Mouse (Mus musculus) embryo, embryonic 10.5 days (tissue): ENCODE results near the gene Lmo4.

ENCODE experiments used
- DNase-seq: peaks from one replicate; pipeline ENCODE4 v3.0.0-alpha.2; 2015; ENCODE audit warnings: low spot score

Gene Lmo4

GRCm38 (mm10) chr3:144203259-144203987 lies 1.6 kb downstream of the Lmo4 start:
- DNase-seq = peak; percentile 79

DNA sequence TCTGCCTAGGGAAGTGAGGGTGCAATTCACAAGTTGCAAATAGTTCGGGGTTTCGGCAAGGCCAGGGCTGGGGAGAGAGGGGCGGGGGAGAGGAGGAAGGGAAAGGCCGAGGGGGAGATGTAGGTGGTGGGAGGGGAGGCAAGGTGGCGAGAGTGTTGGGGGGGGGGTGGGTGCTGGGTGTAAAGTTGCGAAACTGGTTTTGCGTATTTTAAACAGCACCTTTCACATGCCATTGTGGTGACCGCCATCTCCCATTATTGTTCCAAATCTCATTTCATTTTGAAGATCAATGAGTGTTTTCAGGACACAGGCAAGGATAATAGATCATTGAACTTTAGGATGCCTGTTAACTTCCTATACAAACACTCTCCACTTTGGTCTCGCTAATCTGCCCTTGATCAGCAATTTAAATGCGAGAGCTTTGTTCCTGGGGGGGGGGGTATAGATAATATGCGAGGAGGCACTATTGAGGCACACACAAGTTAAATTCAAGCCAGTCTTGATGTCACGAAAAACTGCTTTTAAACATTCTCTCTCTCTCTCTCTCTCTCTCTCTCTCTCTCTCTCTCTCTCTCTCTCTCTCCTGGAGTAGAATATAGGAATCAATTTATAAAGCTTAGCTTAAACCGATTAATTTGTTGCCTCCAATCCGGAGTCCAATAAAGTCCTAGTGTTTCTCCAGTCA lies 2.3 kb downstream of the Lmo4 start:
- no peak for DNase-seq

DNA sequence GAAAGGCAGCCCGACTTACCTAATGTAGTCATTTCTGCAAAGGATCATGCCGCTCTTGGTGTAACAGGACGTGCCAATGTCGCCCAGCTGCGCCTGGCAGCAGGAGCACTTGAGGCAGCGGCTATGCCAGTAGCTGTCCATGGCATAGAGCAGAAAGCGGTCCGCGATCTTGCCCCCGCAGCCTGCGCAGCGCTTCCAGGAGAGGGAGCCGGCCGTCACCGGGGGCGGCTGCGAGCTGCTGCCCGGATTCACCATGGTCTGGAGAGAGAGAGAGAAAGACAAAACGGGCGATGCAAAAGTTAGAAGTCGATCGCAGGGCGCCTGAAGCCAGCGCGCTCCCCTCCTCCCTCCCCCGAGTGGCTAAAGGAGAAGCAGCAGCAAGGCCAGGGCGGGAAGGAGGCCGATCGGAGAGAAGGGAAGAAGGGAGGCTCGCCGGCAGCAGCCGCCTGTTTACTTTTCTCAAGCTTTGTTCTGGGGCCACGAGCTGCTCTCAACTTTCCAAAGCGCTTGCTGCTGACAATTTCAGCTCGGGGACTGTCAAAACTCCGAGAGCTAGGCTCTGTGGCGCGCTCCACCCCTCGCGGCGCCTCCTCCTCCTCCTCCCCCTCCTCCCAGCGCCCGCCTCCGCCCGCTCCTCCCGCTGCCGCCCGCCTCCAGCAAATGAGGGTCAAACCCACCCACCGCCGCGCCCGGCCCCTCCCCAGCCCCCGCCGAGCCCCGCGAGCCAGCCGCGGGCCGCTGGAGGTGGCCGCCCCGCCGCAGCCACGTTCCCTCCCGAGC lies 3.0 kb downstream of the Lmo4 start:
- peak; percentile 90 for DNase-seq

- no peak for DNase-seq
Measured at GRCm38 (mm10) chr3:144185327-144186152, 19.5 kb downstream of the Lmo4 start.

- DNase-seq = no peak
Measured at GRCm38 (mm10) chr3:144184918-144185317, 20.1 kb downstream of the Lmo4 start.

DNA sequence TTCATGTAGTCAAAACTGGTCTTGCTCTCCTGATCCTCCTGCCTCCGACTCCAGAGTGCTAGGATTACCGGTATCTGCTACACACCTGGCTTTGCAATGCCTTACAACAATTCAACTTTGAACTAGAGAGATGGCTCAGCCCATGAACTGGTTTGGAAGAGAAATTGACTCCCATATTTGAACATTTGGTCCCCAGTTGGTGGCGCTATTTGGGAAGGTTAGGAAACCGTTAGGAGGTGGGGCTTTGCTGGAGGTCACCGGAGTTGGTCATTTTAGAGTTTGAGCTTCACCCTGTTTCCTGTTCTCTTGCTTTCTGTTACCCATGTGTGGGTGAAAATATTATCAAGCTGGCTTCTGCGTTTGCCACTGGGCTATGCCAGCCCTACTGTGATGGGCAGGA lies 22.8 kb downstream of the Lmo4 start:
- no peak for DNase-seq

GRCm38 (mm10) chr3:144178937-144179336 lies 26.1 kb downstream of the Lmo4 start:
- no peak for DNase-seq

DNA sequence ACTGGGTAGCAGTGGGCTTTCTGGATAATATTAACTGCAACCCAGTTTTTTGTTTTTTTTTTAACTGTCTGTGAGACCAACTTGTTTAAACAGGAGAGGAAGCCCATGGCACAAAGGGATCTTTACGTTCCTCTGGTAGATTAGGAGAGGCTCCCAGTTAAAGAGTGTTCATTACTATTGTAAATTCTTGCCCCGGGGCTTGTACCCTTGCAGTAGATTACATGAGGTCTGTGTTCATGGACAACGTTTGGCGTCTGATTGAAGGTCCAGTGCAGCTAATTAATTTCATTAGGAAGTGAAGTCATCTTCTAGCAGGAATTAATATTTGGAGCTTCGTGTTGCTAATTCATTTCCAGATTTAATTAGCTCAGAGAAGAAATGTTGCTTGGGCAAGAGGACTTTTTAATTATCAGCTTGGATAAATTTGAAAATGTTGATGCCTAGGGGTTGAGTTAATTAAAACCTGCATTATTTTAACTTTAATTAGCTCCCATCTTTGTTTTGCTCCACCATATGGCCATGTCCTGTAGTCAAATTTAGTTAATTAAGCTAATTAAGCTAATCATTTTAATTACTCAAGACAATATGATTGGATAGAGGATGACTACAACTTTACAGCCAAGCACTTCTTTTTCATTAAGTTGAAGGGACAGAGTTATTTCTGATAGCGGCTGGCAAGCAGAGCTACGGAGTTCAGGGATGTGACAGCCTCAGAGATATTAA lies 31.0 kb downstream of the Lmo4 start:
- no peak for DNase-seq

- no peak for DNase-seq
Measured at GRCm38 (mm10) chr3:144173138-144173537, 31.9 kb downstream of the Lmo4 start.

- no peak for DNase-seq
Measured at GRCm38 (mm10) chr3:144171749-144172148, 33.3 kb downstream of the Lmo4 start.

DNA sequence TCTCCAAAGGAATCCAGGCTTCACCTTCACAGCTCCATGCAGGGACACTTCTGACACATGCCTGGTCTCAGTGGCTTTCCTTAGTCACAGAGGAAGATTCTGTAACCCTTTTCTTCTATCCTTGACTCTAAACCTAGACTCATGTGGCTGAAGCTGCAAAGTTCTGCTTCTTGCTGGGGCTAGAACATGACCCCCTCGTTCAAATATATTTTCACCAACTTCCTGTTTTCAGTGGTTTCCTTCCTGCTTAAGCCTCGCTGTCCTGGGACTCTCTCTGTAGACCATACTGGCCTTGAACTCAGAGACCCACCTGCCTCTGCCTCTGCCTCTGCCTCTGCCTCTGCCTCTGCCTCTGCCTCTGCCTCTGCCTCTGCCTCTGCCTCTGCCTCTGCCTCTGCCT lies 34.5 kb downstream of the Lmo4 start:
- DNase-seq = no peak

DNA sequence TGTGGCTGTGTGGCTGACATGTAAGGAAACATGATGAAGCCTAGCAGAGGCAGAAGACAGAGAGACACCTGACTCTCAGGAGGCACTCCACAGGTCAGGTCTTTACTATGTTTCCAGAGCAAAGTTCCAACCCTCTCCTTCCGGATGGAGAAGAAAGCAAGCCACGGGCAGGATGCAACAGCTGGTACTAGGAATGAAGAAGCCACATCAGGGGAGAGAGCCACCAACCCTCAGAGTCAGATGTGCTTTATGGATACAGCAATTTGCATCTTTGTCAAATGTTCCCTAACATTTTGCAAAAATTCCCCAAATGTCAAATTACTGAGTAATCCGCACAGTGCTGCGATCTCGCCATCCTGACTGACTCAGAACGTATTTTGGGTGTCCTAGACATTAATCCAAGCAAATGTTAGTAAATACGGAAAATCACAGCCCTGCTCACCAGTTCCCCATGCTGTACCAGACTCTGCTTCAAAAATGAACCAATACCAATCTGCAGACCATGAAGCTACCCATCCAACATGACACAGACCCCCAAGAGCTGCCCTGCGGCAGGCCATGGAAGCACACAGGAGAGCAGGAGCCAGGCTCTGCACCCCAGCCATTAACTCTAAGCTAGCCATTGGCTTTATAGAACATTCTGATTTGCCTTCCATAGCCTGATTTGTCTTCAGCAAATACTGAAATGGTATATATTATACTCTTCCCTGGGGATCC lies 38.4 kb downstream of the Lmo4 start:
- no peak for DNase-seq

GRCm38 (mm10) chr3:144165439-144165838 lies 39.6 kb downstream of the Lmo4 start:
- DNase-seq = no peak

- DNase-seq = peak; percentile 69
Measured at GRCm38 (mm10) chr3:144164665-144165385, 40.2 kb downstream of the Lmo4 start.

DNA sequence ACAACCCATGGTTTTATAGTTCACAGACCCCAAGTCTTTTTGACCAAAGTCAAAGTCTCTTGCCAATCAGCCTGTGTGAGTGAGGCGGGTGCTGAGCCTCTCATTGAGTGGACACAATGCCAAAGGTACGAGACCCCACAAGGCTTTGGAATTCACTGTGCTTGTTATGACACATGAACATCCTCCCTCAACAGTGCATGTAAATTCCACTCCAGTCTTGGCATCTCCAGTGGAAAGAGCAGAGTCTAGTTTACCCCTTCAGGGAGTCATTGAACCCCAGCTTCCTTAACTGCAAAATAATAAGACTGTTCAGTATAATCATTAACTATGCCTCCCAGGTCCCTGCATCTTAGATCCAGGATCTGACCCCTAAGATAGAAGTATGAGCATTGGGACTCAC lies 41.3 kb downstream of the Lmo4 start:
- DNase-seq = no peak

- peak; percentile 25 for DNase-seq
Measured at GRCm38 (mm10) chr3:144162156-144162555, 42.9 kb downstream of the Lmo4 start.

DNA sequence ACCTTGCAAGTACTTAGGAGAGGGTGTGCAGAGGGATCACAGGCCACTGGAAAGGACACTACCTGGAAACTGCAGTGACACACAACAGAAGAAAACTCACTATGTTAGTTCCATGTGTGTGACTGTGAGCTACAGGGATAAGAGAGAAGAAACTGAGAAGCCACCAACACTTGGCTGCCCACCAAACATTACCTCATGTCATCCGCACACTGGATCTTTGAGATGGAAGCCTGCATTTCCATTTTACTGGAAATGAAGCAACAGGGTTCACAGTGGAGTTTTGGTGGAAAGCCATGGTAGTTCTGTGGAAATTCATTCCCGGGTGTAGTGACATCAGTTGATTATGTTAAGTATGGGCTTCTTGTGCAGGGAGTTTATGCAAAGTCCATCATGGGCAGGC lies 43.8 kb downstream of the Lmo4 start:
- no peak for DNase-seq

- no peak for DNase-seq
Measured at GRCm38 (mm10) chr3:144155746-144156145, 49.3 kb downstream of the Lmo4 start.

DNA sequence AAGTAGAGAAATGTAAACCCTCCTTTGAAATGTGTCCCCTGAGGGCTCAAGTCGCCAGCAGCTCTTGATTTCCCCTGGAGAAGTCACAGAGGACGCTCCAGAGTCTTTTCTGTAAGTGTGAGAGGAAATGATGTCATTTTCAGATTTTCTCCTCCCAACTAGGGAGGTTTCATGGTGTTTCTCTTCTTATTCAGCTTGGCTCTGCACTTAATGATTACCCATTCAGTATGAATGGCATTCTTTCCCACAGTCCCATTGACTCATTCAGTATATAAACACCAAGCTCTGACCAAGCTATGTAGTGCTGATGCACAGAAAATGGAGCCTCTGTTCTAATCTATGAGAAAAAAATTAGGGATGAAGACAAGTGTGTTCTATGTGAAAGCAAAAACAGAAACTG lies 51.6 kb downstream of the Lmo4 start:
- DNase-seq = no peak

GRCm38 (mm10) chr3:144151001-144151400 lies 54.0 kb downstream of the Lmo4 start:
- DNase-seq = no peak
